Comparison of ENCODE assay signal across 7 mouse cellular contexts in genomic region chr8:90876213-90876721, GRCm38 (mm10). TPM values are rescaled to one million over a fixed set of nuclear protein-coding genes. Genes with fewer than 3 reads are reported as not detected.
DNase-seq lines count a peak whose midpoint lies in the region; ATAC-seq and TF ChIP-seq lines count a peak whose summit lies in the region.

No protein-coding gene starts in this region.

- no peaks in the 10 kb centered on the region for H3K9me3 ChIP-seq in intestine, postnatal 0 days (ENCODE audit: control insufficient read depth)
- no peaks in the 10 kb centered on the region for H3K9me3 ChIP-seq in limb, embryonic 10.5 days (replicated peaks)
- no peaks in the 10 kb centered on the region for H3K9me3 ChIP-seq in midbrain, embryonic 11.5 days (ENCODE audit: control insufficient read depth, low read length)

- H3K4me1 ChIP-seq in intestine, postnatal 0 days (replicated peaks; ENCODE audit: control insufficient read depth, insufficient read depth, low read length), result peaks cover 4% of the 10 kb centered on the region
- H3K4me1 ChIP-seq in limb, embryonic 10.5 days, result peaks cover 39% of the 10 kb centered on the region
- H3K4me1 ChIP-seq in midbrain, embryonic 11.5 days (ENCODE audit: control insufficient read depth, insufficient read depth, low read length), result peaks cover 23% of the 10 kb centered on the region
- peaks cover 28% of the 10 kb centered on the region for H3K4me1 ChIP-seq in small intestine, adult 2 months (ENCODE audit: control insufficient read depth, insufficient read depth, insufficient read length, low read length)

- peak; percentile 90 for DNase-seq in adrenal gland, adult 2 months
- DNase-seq in embryo, embryonic 9.5 days (ENCODE audit: extremely low spot score), result peak; percentile 49
- peak; percentile 99 for DNase-seq in heart, adult 11 months
- peak; percentile 58 for DNase-seq in limb, embryonic 10.5 days (ENCODE audit: low spot score)
- DNase-seq in midbrain, embryonic 11.5 days (ENCODE audit: low spot score, missing footprints), result peak; percentile 95

- no peaks in the 10 kb centered on the region for H3K36me3 ChIP-seq in intestine, postnatal 0 days (ENCODE audit: control insufficient read depth, insufficient read depth)
- no peaks in the 10 kb centered on the region; the same call in 1 of the 2 replicates for H3K36me3 ChIP-seq in limb, embryonic 10.5 days
- H3K36me3 ChIP-seq in midbrain, embryonic 11.5 days (ENCODE audit: control insufficient read depth, insufficient read depth, low read length), result no peaks in the 10 kb centered on the region
- no peaks in the 10 kb centered on the region for H3K36me3 ChIP-seq in small intestine, adult 2 months (ENCODE audit: control insufficient read depth, insufficient read depth, low read length)

- TF ChIP-seq POLR2A in small intestine, adult 2 months (IDR thresholded peaks at IDR 0.05; ENCODE audit: low read depth, low read length), result no peak

- WGBS in intestine, postnatal 0 days, result 7% methylated on average over 12 of the region's 12 CpGs
- WGBS in limb, embryonic 10.5 days, result 4% methylated on average over 12 of the region's 12 CpGs
- WGBS in midbrain, embryonic 11.5 days, result 6% methylated on average over 12 of the region's 12 CpGs
- 9% methylated on average over 12 of the region's 12 CpGs for WGBS in small intestine, adult 2 months

- peak overlapping the region; percentile 45; the same call in 1 of the 2 replicates for H3K4me3 ChIP-seq in intestine, postnatal 0 days (ENCODE audit: low read depth, low read length)
- peak overlapping the region; percentile 58 for H3K4me3 ChIP-seq in limb, embryonic 10.5 days
- H3K4me3 ChIP-seq in midbrain, embryonic 11.5 days (ENCODE audit: low read depth, low read length), result 0 out of 2 replicates have a peak overlapping the region, but pooled peaks have one; percentile 34
- H3K4me3 ChIP-seq in small intestine, adult 2 months (ENCODE audit: low read depth, low read length), result peak overlapping the region; percentile 63

- H3K27ac ChIP-seq in intestine, postnatal 0 days (ENCODE audit: low read depth, low read length), result peak overlapping the region; percentile 65
- peak overlapping the region; percentile 83 for H3K27ac ChIP-seq in limb, embryonic 10.5 days
- peak overlapping the region; percentile 60 for H3K27ac ChIP-seq in midbrain, embryonic 11.5 days (ENCODE audit: low read depth, low read length)
- peak overlapping the region; percentile 78 for H3K27ac ChIP-seq in small intestine, adult 2 months (ENCODE audit: insufficient read depth, low read depth, low read length)

- H3K4me2 ChIP-seq in intestine, postnatal 0 days (replicated peaks; ENCODE audit: low read depth), result peak overlapping the region; percentile 73
- peak overlapping the region; percentile 63 for H3K4me2 ChIP-seq in midbrain, embryonic 11.5 days

- no peak for TF ChIP-seq CTCF in intestine, postnatal 0 days (IDR thresholded peaks at IDR 0.05; ENCODE audit: low read depth)
- TF ChIP-seq CTCF in small intestine, adult 2 months (IDR thresholded peaks at IDR 0.05; ENCODE audit: extremely low read depth, insufficient read length, insufficient replicate concordance, low read depth, low read length), result no peak

- no peaks in the 10 kb centered on the region for H3K27me3 ChIP-seq in intestine, postnatal 0 days (replicated peaks; ENCODE audit: control insufficient read depth, insufficient read depth, low read length)
- no peaks in the 10 kb centered on the region for H3K27me3 ChIP-seq in limb, embryonic 10.5 days (ENCODE audit: low read depth, poor library complexity, severe bottlenecking)
- H3K27me3 ChIP-seq in midbrain, embryonic 11.5 days (ENCODE audit: control insufficient read depth, insufficient read depth, low read length), result no peaks in the 10 kb centered on the region
- H3K27me3 ChIP-seq in small intestine, adult 2 months (ENCODE audit: control insufficient read depth, insufficient read depth, low read length), result no peaks in the 10 kb centered on the region

- peak; percentile 20; the same call in 1 of the 2 replicates for ATAC-seq in intestine, postnatal 0 days
- peak; percentile 43 for ATAC-seq in midbrain, embryonic 11.5 days (ENCODE audit: low FRiP score)

- H3K9ac ChIP-seq in intestine, postnatal 0 days (ENCODE audit: low read depth, low read length), result 0 out of 2 replicates have a peak overlapping the region, but pooled peaks have one; percentile 59
- H3K9ac ChIP-seq in midbrain, embryonic 11.5 days (ENCODE audit: low read length), result peak overlapping the region; percentile 70

RNA-seq across cellular contexts. Expression of gene Chd9, which starts 48.1 kb away (rescaled TPM):
- 10 to 100 TPM; 76.4 to 95.5 TPM for total RNA-seq in adrenal gland, adult 2 months (2021)
- polyA plus RNA-seq in adrenal gland, adult 2 months (2012; rRNA removed), result 83.1 and 102 TPM in 2 replicates
- polyA plus RNA-seq in intestine, postnatal 0 days (2015; fragmentation: Nextera tagmentation; extraction: Ambion mirVana), result 234 and 236 TPM in 2 replicates
- polyA plus RNA-seq in limb, embryonic 10.5 days (2016; fragmentation: Nextera tagmentation; extraction: Ambion mirVana), result 35.8 and 45.5 TPM in 2 replicates
- polyA plus RNA-seq in midbrain, embryonic 11.5 days (2014; fragmentation: Nextera tagmentation; extraction: Ambion mirVana), result 35.8 and 38.1 TPM in 2 replicates
- 200 and 339 TPM in 2 replicates for polyA plus RNA-seq in small intestine, adult 2 months (2012; rRNA removed)

RNA-seq across cellular contexts. Expression of gene Gm19935, which starts 59.1 kb away (rescaled TPM):
- total RNA-seq in adrenal gland, adult 2 months (2021), result not detected
- not detected in 2 replicates for polyA plus RNA-seq in adrenal gland, adult 2 months (2012; rRNA removed)
- 0.16 TPM in 1 of 2 replicates, not detected in the other for polyA plus RNA-seq in intestine, postnatal 0 days (2015; fragmentation: Nextera tagmentation; extraction: Ambion mirVana)
- not detected in 2 replicates for polyA plus RNA-seq in limb, embryonic 10.5 days (2016; fragmentation: Nextera tagmentation; extraction: Ambion mirVana)
- not detected in 2 replicates for polyA plus RNA-seq in midbrain, embryonic 11.5 days (2014; fragmentation: Nextera tagmentation; extraction: Ambion mirVana)
- polyA plus RNA-seq in small intestine, adult 2 months (2012; rRNA removed), result not detected in 2 replicates

Comparison
In these comparisons a context has a peak if more than half of its experiments do, and no peak if none do; other contexts are left out.
1. Peak in every context shown above with its lines: DNase-seq, ATAC-seq, H3K4me3 ChIP-seq and H3K27ac ChIP-seq.
2. DNase-seq: peak in every context shown above with its lines; median percentile 99 in heart, adult 11 months; 95 in midbrain, embryonic 11.5 days; 90 in adrenal gland, adult 2 months; 58 in limb, embryonic 10.5 days; 49 in embryo, embryonic 9.5 days.